Mouse (Mus musculus) erythroblast, embryonic 14.5 days (primary cell): Measurements from ENCODE around the gene Lpcat2.

Experiments
- GATA1 ChIP-seq: IDR thresholded peaks from 2 replicates; pipeline ENCODE4 v1.6.1; 2012; ENCODE audit warnings: low read length, inconsistent platforms, mixed read lengths
- TAL1 ChIP-seq: IDR thresholded peaks from 3 replicates; pipeline ENCODE4 v1.6.1; 2012; ENCODE audit warnings: low read length, inconsistent platforms, mixed read lengths

- TF ChIP-seq GATA1 (no peak), TAL1 (no peak)
These were observed 17.1 kb downstream of the Lpcat2 start for GRCm38 (mm10) chr8:92872063-92872759.
